Mouse (Mus musculus) mouse embryonic stem cell (cell line): ENCODE data around the gene Fmod.

ENCODE experiments used
- in situ Hi-C, 2 experiments: fragments of 300-500 bp; cut with MboI; formaldehyde crosslinking; loops; 1 replicate in 1 of 2; 3 replicates in 1 of 2; pipeline ENCODE4 v1.14.3; 2019 to 2020; ENCODE audit warnings: low sequenced_read_pairs in 2 of 2, low pct_unique_long_range_greater_than_20kb in 1 of 2, mixed read lengths in 1 of 2; ENCODE audit not compliant: unreplicated experiment in 1 of 2

Gene Fmod

GRCm38 (mm10) chr1:134084128-134084527, 47.1 kb downstream of the Fmod start:
- in situ Hi-C loops: no loop called here

GRCm38 (mm10) chr1:134086017-134086416, 49.0 kb downstream of the Fmod start:
- in situ Hi-C loops: no loop called here

GRCm38 (mm10) chr1:134086811-134087398, 49.9 kb downstream of the Fmod start:
- in situ Hi-C loops: no loop called here

- in situ Hi-C loops: no loop called here
Measured at GRCm38 (mm10) chr1:134089074-134089473, 52.0 kb downstream of the Fmod start.

GRCm38 (mm10) chr1:134091851-134092250, 54.8 kb downstream of the Fmod start:
- in situ Hi-C loops: no loop called here

GRCm38 (mm10) chr1:134092368-134092767, 55.3 kb downstream of the Fmod start:
- in situ Hi-C loops: no loop called here

- in situ Hi-C loops: no loop called here
Measured at GRCm38 (mm10) chr1:134092852-134093770, 56.1 kb downstream of the Fmod start.

GRCm38 (mm10) chr1:134093771-134094526, 56.9 kb downstream of the Fmod start:
- in situ Hi-C loops: no loop called here

GRCm38 (mm10) chr1:134095033-134095612, 58.1 kb downstream of the Fmod start:
- in situ Hi-C loops: no loop called here

GRCm38 (mm10) chr1:134095721-134096120, 58.7 kb downstream of the Fmod start:
- in situ Hi-C loops: no loop called here

- in situ Hi-C loops: no loop called here
Measured at GRCm38 (mm10) chr1:134096264-134096934, 59.3 kb downstream of the Fmod start.

- in situ Hi-C loops: no loop called here
Measured at GRCm38 (mm10) chr1:134097080-134097855, 60.2 kb downstream of the Fmod start.
